Mouse (Mus musculus) hindlimb bud, embryonic 11.5 days (tissue): ENCODE data around the gene Pde6g.

Source experiments
- DNase-seq: peaks from one replicate; pipeline ENCODE4 v3.0.0-alpha.2; 2012; ENCODE audit warnings: low read depth, low spot score; ENCODE audit errors: extremely low spot score

Gene Pde6g

DNA sequence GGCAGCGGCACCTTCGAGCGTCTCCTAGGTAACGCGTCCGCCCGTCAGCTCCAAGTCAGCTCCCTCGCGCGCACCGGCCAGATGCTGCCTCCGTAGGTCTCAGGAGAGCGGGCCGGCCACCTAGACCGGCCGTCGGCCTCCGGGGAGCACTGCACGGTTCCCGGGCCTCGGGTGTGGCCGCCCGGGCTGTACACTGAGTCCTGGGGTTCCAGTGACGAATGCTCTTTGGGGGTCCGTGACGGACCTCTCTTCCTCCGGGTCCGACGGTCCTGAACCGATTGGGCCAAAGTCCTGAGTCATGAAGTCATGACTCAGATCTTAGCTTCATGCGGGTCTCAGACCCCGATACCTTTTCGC, 14.4 kb upstream of the Pde6g start:
- no peak for DNase-seq

DNA sequence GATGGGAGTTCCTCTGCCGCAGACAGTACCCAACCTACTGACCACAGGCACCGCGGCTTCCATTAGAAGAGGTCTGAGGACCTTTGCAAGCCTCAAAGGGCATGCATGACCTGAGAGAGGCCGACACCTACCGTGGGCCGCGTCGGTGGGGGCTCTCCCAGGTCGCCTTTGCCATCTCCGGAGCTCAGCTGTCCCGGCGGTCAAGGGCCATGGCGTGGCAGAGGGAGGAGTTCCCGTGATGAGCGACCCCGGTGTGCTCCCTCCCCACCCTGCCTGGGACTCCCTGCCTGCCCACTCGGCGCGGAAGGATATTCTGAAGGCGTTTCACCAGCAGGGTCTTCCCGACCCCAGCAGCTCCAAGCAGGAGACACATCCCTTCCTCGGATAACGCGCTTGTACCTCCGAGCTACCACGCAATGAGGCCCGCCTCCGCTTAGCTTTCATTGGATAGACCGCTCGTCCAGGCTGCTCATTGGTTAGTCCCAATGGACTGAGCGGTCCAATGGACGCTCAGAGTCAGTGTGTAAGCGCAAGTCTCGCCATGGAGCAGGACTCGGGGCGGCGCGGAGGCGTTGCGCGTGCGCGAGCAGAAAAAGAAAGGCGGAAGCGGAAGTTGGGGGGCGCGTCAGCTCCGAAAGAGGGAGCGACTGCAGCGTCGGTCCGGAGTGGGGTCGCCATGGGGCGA, 13.9 kb upstream of the Pde6g start, which contains the start of gene Arl16:
Gene Arl16, minus strand, starts transcription at position 557 of the 685 bp plus-strand sequence.
- DNase-seq, result peak; percentile 96

DNA sequence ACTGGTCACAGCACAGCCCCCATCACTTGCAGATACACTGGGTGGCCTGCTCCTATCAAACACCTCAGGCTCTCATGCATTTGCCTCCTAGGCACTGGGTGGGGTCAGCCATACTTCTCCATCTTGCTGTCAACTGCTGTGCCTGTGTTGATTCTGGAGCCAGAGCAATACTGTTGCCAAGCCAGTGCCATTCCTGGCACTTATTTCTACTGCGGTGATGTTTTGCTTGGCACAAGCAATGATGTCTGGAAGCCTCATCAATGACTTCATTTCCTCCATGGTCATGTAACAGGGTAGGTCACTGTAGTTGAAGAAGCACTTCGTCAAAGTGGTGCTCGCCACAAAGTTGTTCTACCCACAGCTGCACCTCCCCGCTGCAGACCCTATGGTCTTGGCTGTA, 12.2 kb upstream of the Pde6g start:
- no peak for DNase-seq

DNA sequence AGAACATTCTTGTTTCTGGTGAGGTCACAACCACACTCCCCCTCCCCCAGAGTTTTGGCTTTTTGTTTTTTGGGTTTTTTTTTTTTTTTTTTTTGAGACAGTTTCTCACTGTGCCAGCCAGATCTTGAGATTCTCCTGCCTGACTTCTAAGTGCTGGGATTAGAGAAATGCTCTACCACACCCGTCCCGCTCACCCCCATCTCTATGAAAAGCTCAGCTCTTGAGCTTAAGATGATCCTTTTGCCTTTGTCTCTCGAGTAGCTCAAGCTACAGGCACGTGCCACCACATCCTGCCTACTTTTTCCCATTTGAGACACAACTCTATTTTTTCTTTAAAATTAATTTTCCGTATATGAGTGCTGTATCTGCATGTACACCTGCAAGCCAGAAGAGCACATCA, 11.1 kb upstream of the Pde6g start:
- no peak for DNase-seq

DNA sequence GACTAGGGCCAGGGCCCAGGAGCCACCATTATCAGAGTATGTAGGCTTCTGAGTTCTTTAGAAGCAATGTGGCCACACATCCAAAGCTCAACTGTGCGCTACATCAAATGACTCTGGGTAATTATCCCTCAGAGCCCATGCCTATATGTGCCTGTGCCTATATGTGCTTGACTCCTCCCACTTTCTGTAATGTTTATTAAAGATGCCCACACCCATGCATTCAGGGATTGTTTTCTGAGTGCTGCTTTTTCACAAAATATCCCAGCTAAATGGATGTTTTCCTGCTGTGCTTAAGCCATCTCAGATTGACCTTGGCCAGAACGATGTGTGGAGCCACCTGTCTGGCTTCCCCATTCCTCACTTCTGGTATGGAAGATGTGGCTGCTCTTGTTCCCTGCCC, 10.2 kb upstream of the Pde6g start:
- no peak for DNase-seq

DNA sequence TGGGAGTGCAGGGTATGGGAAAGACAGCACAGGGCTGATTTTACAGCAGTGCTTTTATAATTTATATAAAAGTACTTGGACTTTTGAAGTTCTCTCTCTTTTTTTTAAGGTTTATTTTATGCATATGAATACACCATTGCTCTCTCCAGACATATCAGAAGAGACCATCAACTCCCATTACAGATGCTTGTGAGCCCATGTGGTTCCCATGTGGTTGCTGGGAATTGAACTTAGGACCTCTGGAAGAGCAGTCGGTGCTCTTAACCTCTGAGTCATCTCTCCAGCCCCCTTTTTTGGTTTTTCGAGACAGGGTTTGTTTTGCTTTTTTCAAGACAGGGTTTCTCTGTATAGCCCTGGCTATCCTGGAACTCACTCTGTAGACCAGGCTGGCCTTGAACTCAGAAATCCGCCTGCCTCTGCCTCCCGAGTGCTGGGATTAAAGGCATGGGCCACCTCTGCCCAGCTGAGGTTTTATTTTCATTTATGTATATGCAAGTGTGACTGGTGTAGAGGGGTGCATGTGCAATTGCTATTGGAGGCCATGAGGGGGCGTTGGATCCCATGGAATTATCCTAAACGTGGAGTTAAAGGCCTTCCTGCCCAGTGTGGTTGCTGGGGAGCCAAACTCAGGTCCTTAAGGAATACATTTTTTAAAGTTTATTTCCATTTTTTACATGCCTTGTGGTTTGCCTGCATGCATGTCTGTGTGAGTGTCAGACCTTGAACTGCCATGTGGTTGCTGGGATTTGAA, 5.7 kb upstream of the Pde6g start:
- DNase-seq, result no peak

DNA sequence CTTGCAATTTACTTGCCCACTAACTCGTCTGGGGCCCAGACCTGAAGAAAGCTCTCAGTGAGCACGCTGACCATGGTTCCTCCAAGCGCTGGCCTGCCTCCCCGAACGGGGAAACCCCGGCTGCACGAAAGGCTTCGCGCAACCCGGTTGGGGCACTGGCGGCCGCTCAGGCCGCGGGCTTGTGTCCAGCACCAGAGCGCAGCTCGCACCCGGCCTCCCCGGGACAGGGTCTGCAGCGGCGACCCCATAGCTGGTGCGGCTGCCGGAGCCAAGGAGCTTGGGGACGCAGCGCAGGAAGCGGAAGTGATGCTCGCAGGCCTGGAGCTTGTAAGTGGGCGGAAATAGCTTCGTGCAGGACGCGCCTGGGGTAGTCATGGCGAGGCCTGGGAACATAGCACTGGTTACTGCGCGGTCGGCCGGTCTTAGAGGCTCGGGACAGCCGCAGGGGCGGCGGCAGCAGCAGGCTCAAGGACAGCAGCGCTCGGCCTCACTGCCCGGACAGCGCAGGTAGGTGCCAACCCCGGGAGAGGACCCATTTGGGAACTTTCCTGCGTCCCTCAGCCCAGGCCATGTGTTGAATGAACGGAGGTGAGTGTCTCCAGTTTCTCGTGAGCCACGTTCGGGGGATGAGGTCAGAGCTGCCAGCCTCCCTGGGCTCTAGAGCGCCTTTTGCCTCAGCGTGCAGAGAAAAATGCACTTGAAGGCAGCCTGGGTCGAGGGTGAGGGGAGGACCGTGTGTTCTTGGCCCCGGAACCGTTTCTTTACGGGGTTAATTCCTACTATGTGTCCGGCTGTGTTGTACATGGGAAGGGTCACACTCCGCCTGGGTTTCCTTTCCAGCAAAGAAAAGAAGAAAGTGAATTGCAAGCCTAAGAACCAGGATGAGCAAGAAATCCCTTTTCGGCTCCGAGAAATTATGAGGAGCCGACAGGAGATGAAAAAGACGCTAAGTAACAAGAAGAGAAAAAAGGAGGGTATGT, 4.8 kb upstream of the Pde6g start, which contains the start of the genes Oxld1 and Ccdc137:
Gene Oxld1, minus strand, starts transcription at position 297 of the 980 bp plus-strand sequence.
Gene Ccdc137, plus strand, starts transcription at position 344 of the 980 bp plus-strand sequence.
- peak; percentile 41 for DNase-seq

DNA sequence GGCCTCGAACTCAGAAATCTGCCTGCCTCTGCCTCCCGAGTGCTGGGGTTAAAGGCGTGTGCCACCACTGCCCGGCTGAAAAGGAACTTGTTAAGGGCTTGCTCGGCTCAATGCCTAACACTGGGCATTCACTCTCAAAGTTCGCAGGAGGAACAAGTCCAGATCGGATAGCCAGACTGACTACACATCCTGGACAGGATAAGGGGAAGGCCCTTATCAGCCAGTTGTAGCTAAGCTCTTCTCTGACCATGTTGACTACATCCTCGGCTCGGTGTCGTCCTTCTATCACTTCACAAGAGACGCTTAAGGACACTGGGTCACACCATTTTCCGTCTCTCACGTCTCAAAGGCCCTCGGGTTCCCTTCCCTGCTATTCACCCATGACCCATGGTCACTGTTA, 4.1 kb upstream of the Pde6g start:
- no peak for DNase-seq

DNA sequence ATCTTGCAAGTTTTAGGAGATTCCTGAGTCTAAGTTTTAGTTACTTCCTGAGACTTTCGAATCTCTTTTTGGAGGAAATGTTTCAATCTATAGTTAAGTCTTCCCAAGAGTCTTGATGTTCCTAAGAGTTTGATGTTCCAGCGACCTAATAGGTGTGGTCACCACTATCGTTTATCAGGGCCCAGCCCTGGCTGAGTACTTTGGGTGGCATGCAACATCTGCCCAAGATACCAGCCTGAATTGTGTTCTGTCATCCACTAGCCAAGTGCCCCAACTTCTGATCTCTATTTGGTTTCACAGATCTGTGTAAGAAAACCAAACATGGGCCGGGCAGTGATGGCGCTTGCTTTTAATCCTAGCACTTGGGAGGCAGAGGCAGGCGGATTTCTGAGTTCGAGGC, 2.1 kb upstream of the Pde6g start:
- no peak for DNase-seq

DNA sequence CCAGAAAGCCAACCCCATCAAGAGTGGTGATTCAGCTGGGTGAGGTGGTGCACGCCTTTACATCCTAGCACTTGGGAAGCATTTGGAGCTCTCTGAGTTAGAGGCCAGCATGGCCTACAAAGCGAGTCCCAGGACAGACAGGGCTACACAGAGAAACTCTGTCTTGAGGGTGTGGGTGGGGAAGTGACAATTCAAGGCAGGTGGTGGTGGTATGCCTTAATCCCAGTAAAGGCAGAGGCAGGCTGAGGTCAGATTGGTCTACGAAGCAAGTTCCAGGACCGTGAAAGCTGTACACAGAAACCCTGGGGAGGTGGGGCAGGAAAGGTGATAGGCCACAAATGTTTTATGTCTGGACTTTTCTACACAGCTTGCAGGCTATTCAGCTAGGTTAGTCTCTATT, 1.7 kb upstream of the Pde6g start:
- no peak for DNase-seq

DNA sequence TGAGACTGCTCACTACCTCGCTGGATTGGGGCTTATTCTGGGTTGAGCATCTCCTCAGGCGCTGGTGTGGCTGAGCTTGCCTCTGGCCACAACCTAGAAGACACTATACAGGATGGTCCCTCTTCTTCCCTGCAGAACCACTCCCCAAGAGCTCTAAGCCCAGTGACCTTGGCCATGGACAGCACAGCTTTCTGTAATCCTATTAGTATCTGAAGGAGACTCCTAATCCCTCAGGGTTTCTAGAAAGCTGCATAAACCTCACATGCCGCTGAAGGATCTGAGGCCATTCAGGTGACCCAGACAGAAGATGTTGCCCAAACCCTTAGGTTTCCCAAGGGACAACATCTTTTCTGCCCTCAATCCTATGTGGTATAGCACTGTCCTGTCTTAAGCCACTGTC, 1.1 kb downstream of the Pde6g start:
- DNase-seq, result no peak

DNA sequence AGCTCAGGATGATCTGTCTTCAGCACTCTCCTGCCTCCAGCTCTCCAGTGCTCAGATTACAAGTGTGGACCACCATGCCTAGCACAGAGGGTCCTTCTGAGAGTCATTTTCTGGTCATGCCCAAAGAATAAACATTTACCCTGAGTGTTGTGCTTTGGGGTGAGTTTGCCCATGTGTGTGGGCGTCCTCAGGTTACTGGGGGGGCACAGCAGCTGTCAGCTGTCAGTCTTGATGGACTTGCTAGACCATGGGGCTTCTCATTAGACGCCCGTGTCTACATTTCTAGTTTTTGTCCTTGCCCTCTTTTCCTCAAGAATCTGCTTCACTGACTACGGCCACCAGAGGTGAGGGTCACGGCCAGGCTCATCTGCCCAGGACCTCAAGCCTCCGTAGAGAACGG, 6.1 kb downstream of the Pde6g start:
- DNase-seq, result no peak

DNA sequence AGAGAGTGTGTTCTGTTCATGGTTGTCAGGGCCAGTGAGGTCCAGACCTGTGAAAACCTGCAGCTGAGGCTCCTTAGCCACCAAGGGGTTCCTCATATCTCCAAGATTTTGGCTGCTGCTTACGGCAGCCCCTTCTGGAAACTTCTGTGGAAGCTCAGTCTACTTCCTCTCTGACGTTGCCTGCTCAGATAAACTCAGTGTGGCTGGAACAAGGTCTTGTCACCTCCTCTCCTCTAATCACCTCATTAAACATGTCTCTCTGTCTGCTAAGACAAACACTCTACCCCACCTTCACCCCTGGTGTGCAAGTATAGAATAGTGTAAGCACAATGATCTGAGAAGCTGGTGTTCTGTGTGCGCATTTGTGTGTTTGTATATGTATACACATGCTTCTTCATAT, 7.8 kb downstream of the Pde6g start:
- no peak for DNase-seq

DNA sequence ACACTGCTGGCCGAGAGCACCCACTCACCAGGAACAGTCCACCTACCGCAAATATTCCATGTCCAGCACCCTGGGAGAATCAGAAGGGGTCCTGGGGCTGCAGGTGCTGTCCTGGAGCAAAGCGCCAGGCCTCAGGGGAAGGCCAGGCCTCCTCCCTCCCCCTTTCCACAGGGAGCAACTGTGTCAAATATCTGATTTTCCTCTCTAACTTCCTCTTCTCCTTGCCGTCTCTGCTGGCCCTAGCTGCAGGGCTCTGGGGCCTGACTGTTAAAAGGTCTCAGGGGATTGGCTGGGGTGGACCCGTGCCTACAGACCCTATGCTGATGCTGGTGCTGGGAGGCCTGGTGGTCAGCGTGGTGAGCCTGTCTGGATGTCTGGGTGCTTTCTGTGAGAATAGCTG, 9.2 kb downstream of the Pde6g start:
- DNase-seq, result no peak

DNA sequence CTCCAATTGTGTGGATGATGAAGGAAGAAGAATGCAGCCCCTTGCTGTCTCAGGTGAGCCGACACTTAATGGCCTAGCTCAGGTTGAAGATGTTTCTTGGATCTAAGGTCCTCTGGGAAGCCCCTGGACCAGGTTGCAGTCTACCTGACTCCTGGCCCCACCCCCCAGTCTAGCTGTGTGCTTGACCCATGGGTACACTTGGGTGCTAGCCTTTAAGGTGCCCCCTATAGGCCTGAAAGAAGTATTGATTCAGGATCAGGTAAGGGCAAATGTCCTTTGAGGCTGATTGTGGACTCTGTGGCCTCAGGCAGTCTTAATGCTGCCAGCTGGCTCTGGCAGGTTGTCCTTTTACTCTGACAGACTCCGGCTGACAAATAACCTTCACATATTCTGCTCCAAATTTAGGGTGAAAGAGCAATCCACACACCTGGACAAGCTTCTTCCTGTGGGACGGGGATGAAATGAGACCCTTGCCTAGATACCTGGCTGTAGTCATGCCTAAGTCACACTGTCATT, 10.5 kb downstream of the Pde6g start:
- no peak for DNase-seq

DNA sequence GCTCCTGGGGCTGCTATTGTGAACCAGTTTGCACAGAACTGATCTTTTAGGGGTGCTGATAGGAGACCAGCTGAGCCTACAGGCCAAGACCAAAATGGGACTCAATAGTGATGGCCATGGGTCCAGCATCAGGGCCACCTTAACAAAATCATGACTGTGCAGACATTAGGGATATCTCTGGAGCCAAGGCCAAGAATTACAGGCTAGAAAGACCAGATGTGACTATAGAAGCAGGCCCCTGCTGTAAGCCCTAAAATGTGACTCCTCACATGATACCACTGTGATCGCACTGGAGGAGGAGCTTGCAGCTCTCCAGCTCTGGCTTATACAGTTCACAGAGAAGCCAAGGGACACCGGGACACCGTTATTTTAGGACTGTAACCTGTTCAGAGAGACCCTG, 11.0 kb downstream of the Pde6g start, which contains the start of gene Tspan10:
Gene Tspan10, plus strand, starts transcription at position 301 of the 400 bp plus-strand sequence.
- no peak for DNase-seq

DNA sequence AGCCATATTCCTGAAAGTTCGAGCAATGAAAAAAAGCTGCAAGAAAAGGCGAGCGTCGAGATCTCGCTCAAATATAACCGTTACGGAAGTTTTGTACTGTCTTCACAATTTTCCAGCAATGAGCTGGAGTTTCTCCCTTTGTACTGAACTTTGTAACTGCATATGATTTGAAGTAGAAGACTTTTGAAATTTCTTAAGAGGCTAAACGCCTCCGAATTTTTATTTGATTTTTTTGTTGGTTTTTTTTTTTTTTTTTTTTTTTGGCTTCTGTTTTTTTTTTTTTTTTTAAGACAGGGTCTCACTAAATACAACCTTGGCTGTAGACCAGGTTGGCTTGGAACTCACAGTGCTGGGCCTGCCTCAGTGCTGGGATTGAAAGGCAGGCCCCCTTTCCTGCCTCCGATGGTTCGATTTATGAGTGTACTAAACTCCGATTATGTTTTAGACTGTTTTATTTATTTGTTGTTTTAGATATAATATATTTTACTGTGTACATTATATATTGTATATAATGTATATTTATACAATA, 15.4 kb downstream of the Pde6g start:
- no peak for DNase-seq

DNA sequence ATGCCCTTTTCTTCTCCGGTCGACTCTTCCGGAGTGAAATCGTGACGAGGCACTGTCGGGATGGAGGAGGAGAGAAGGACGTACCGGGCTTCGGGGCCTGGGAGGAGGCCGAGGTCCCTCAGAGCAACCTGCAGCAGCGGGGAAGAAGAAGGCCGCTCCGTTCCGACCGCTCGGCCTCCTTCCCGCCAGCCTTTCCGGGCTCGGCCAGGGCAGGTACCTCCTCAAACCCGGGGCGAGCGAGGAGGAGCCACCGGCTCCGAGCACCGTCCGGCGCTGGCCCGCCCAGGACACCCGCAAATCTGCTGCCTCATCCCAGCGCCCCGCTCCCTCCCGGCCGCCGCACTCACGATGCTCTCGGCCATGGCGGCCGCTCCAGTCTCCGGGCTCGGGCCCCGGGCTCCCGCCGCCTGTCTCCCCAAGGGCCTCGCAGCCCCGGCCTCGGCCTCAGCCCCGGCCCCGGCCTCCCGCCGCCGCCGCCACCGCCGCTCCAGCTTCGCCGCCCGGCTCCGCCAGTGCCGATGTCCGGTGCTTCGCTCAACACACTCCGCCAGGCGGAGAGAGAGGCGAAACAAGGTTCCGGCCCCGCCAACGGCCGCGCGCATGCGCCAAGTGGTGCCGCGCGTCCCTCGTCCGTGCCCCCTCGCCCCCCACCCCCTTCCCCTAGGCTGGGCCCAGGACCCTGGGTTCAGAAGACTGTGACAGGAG, 16.0 kb downstream of the Pde6g start, which contains the start of gene Nploc4:
Gene Nploc4, minus strand, starts transcription at position 557 of the 705 bp plus-strand sequence.
- DNase-seq, result peak; percentile 57

DNA sequence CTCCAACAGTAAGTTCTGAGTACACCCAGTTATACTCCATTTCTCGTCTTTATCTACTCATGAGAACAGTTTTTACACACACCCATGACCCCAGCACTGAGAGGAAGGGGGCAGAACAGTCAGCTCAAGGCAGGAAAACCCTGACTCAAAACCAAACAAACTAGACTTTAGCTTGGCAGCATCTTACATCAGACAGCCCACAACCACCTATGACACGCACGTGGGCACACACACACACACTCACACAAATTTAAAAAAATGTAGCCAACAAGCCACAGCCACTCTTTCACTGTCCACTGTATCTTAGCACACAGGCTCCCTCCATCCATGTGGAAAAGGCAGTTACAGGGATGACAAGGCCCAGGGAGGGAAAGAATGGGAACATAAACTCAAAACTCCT, 26.6 kb downstream of the Pde6g start:
- DNase-seq, result no peak
